Mouse (Mus musculus): ENCODE measurements around the gene Vldlr.

DNA sequence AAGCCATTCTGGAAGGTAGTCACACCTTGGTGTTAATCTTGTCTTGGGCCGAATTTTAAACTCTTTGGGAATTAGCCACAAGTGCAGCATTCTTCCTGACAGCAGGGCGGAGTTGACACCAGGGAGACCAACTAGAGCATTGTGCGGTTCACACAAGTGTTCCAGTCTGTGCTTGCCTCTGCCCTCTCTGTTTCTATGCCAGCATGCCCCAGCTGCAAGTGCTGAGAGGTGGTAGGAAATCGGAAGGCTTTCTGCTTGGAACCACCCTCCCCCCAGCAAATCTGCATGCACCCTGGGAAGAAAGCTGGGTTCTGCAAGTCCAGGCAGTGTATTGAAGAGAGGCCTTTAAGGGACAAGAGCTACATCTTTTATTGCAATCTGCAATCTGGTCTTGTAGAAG is 10.8 kb downstream of the Vldlr start:
- TF ChIP-seq CTCF (IDR thresholded peaks at IDR 0.05; ENCODE audit: control insufficient read depth, insufficient read depth, insufficient read length) (no peak), CEBPB (IDR thresholded peaks at IDR 0.05; ENCODE audit: low read depth) (no peak), MYOG (IDR thresholded peaks at IDR 0.05; ENCODE audit: control insufficient read depth, extremely low read depth, insufficient read length) (no peak), MAX (IDR thresholded peaks at IDR 0.05) (no peak)

All from C2C12 (cell line).